Mouse (Mus musculus) limb, embryonic 12.5 days (tissue): ENCODE data around the gene Cntnap2. TPM values are rescaled to one million over a fixed set of nuclear protein-coding genes. Genes with fewer than 3 reads are reported as not detected.

Source experiments
- ATAC-seq: fragments of 200-750 bp; cut with Nextera tagmentation; 2 replicates; pipeline ENCODE4 v1.8.0; 2017; ENCODE audit warnings: low read depth, moderate TSS enrichment; ENCODE audit not compliant: insufficient number of reproducible peaks, insufficient read depth, low FRiP score, low TSS enrichment
- H3K27ac ChIP-seq: fragments of 300-500 bp; sonication (generic); 2 replicates; pipeline ENCODE4 v1.5.1; 2016; ENCODE audit warnings: mild to moderate bottlenecking, moderate library complexity
- H3K27me3 ChIP-seq: fragments of 300-500 bp; sonication (generic); 2 replicates; pipeline ENCODE4 v1.6.1; 2016; ENCODE audit warnings: mild to moderate bottlenecking, moderate library complexity
- H3K36me3 ChIP-seq: fragments of 300-500 bp; sonication (generic); 2 replicates; pipeline ENCODE4 v1.6.1; 2016; ENCODE audit warnings: mild to moderate bottlenecking, moderate library complexity
- H3K4me1 ChIP-seq: fragments of 300-500 bp; sonication (generic); replicated peaks from 2 replicates; pipeline ENCODE4 v1.6.1; 2016
- H3K4me2 ChIP-seq: fragments of 300-500 bp; sonication (generic); 2 replicates; pipeline ENCODE4 v1.6.1; 2016; ENCODE audit warnings: mild to moderate bottlenecking, moderate library complexity
- H3K4me3 ChIP-seq: fragments of 300-500 bp; sonication (generic); replicated peaks from 2 replicates; pipeline ENCODE4 v1.5.1; 2016; ENCODE audit warnings: mild to moderate bottlenecking
- H3K9ac ChIP-seq: fragments of 300-500 bp; sonication (generic); replicated peaks from 2 replicates; pipeline ENCODE4 v1.6.1; 2016; ENCODE audit warnings: mild to moderate bottlenecking, moderate library complexity
- H3K9me3 ChIP-seq: fragments of 300-500 bp; sonication (generic); 2 replicates; pipeline ENCODE4 v1.6.1; 2016; ENCODE audit warnings: mild to moderate bottlenecking, moderate library complexity
- WGBS: fragments of 180-500 bp; shearing (Covaris S2); methylation state at CpG from one replicate; pipeline ENCODE4 v1.1.7; 2016; 5-methylcytosine and 5-hydroxymethylcytosine counted together
- polyA plus RNA-seq: library from polyadenylated mRNA; unstranded; fragments of >200 nt; fragmentation: Nextera tagmentation; extraction: Ambion mirVana; gene quantifications from 2 replicates; pipeline ENCODE4 v1.2.1, GENCODE M21; 2016

Gene Cntnap2
- polyA plus RNA-seq, 1 experiment from 2014 or later = 1.6 TPM

DNA sequence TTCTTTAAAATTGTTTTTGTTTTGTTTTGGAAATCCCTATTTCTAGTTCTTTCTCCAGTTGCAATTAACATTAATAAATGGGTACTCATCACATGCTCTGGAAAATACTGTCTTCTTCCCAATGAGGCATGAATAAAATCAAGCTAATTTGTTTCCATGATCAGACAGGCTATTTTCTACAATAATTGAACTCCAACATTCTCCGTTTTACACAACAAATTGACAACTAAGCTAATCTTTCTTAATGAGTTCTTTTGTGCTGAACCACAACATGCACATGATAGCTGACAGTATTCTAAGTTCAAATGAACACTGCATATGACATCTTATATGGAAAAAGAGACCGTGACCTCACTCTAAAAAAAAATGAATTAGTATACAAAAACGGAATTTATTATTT is 173.4 kb downstream of the Cntnap2 start:
- no peaks in the 10 kb centered on the region for H3K36me3 ChIP-seq
- no peak overlapping the region for H3K4me3 ChIP-seq
- H3K4me1 ChIP-seq = no peaks in the 10 kb centered on the region; the same call in 1 of the 2 replicates
- no peak overlapping the region for H3K9ac ChIP-seq
- H3K27ac ChIP-seq = no peak overlapping the region
- 83% methylated on average over 3 of the region's 3 CpGs for WGBS
- H3K27me3 ChIP-seq = no peaks in the 10 kb centered on the region
- H3K4me2 ChIP-seq = no peak overlapping the region
- no peaks in the 10 kb centered on the region for H3K9me3 ChIP-seq
- no peak for ATAC-seq

DNA sequence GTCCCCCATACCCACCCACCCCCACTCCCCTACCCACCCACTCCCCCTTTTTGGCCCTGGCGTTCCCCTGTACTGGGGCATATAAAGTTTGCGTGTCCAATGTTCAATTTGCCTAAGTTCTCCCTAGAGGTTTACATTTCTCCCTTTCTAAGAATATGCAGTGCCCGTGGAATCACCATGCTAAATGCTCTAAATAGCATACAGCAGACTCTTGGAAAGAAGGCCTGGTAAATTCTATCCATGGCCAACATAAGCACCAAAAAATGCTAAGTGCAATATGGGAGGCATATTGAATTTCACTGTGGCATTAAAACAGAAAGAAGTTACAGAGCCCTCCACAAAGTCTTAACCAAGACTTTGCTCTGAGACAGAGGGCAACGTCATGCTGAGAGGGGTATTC is 177.4 kb downstream of the Cntnap2 start:
- no peak for ATAC-seq
- H3K4me2 ChIP-seq = no peak overlapping the region
- no peak overlapping the region for H3K9ac ChIP-seq
- 72% methylated on average over 4 of the region's 4 CpGs for WGBS
- H3K36me3 ChIP-seq = no peaks in the 10 kb centered on the region
- H3K9me3 ChIP-seq = no peaks in the 10 kb centered on the region
- no peak overlapping the region for H3K4me3 ChIP-seq
- H3K27me3 ChIP-seq = no peaks in the 10 kb centered on the region
- no peak overlapping the region for H3K27ac ChIP-seq
- no peaks in the 10 kb centered on the region; the same call in 1 of the 2 replicates for H3K4me1 ChIP-seq

DNA sequence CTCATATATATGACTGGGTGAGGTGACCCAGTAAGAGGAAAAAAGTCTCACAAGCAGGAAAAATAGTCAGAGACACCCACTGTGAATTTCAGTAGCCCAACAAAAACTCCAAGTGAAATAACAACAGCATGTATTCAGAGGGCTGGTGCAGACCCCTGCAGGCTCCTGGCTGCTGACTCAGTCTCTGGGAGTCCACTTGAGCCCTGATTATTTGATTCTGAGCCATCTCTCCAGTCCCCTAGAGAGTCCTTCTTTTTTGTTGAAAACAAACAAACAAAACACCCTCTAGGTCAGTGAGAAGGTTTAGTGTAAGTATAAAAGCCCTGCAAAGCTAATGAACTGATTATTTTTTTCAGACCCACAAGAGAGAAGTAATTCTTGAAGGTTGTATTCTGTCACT is 179.0 kb downstream of the Cntnap2 start:
- Histone ChIP-seq H3K9ac (no peak overlapping the region), H3K4me1 (no peaks in the 10 kb centered on the region; the same call in 1 of the 2 replicates), H3K4me3 (no peak overlapping the region), H3K4me2 (no peak overlapping the region), H3K36me3 (no peaks in the 10 kb centered on the region), H3K9me3 (no peaks in the 10 kb centered on the region), H3K27ac (no peak overlapping the region), H3K27me3 (no peaks in the 10 kb centered on the region)
- no peak for ATAC-seq

DNA sequence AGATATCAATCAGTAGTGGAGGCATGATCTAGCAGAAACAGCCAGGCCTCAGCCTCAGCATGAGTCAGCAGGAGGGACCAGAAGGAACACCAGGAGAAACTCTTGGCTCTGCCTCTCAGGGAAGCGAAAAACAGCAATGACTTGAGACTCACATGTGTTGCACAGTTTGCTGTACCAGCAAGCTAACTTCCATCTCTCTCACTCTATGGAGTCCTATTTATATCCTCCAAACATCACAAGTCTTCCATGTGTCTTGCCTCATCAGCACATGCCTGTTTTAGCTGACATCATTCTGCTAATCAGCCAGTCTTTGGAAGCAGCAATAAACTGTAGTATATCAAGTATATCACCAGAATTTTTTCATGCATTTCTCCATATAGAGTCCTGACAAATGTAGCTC is 182.1 kb downstream of the Cntnap2 start:
- Histone ChIP-seq H3K9me3 (no peaks in the 10 kb centered on the region), H3K27ac (no peak overlapping the region), H3K4me2 (no peak overlapping the region), H3K36me3 (no peaks in the 10 kb centered on the region), H3K4me1 (no peaks in the 10 kb centered on the region; the same call in 1 of the 2 replicates), H3K9ac (no peak overlapping the region), H3K27me3 (no peaks in the 10 kb centered on the region), H3K4me3 (no peak overlapping the region)
- ATAC-seq = no peak
- WGBS = 93% methylated on average over 1 of the region's 1 CpGs

DNA sequence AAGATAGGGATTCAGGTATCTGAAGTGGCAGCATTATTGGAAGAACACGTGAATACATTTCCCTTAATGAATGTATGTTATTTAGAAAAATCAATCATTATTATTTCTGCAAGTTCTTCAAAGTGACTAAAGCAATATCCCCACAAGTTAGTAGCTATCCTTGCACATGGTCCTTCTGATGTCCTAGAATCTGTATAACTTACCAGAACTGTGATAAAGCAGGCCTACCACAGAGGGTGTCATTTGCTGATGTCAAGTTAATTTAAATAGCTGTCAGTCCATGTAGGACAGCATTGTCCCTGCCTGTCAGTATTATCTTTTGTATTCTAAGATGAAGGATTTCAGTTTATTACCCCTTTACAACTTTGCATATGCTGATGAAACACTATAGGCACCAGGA is 185.5 kb downstream of the Cntnap2 start:
- H3K9ac ChIP-seq = no peak overlapping the region
- no peaks in the 10 kb centered on the region for H3K36me3 ChIP-seq
- ATAC-seq = no peak
- H3K4me1 ChIP-seq = no peaks in the 10 kb centered on the region
- no peaks in the 10 kb centered on the region for H3K27me3 ChIP-seq
- WGBS = 77% methylated on average over 1 of the region's 1 CpGs
- no peak overlapping the region for H3K4me2 ChIP-seq
- no peaks in the 10 kb centered on the region for H3K9me3 ChIP-seq
- H3K4me3 ChIP-seq = no peak overlapping the region
- no peak overlapping the region for H3K27ac ChIP-seq

DNA sequence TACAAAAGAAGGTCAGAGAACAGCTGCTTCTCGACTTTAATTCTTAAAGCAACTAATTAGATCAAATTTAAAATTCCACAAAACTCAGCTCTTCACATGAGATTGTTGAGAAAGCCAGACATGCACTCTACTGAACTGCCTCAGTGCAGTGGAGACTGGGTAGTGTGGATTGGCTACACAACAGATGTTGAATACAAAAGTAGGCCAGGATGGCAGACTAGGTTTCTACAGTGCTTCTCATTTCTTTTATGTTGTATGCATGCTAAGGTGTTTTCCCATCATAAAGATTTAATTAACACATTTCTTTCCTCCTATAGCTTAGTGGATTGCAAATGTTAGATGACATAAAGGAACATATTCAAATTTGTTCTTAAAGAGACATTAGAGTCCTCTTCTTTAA is 198.9 kb downstream of the Cntnap2 start:
- Histone ChIP-seq H3K4me1 (no peaks in the 10 kb centered on the region), H3K9me3 (no peaks in the 10 kb centered on the region), H3K4me3 (no peak overlapping the region), H3K4me2 (no peak overlapping the region), H3K27me3 (no peaks in the 10 kb centered on the region), H3K9ac (no peak overlapping the region), H3K36me3 (no peaks in the 10 kb centered on the region), H3K27ac (no peak overlapping the region)
- ATAC-seq = no peak
- WGBS = 63% methylated on average over 1 of the region's 1 CpGs

DNA sequence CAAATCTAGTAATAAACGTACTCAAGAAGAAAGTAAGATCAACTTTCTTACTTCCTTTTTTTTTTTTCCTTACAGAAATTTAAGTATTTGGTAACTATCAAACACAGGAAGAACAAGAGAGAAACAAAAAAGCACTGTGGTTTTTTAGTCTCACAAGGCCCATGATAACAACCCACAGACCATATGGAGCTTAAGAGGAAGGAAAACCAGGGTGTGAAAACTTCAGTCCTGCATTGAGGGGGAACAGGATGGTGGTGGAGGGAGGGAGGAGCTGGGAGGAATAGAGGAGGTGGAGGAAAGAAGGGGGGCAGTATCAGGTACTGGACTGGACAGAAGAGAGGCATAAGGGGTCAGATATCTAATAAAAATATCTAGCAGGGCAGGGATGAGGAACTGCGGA is 212.4 kb downstream of the Cntnap2 start:
- WGBS = 80% methylated on average over 2 of the region's 2 CpGs

DNA sequence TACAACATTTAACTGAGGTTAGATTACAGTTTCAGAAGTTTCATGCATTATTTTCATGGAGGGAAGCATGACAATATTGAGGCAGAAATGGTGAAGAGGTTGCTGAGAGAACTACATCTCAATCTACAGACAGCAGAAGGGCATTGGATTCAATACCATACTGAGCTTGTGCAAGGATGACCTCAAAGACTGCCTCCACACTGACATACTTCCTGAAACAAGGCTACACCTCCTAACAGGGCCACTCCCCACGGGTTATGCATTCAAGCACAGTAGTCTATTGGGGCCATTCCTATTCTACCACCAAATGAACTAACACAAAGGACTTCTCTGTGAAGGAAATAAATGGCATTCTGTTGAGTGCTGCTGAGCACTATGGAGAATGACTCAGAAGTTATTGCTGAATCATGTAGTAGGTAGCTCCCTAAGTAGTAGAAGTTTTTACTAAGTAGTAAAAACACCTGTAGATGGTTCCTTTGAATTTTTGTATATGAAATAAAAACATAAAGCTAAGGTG is 214.2 kb downstream of the Cntnap2 start:
- Histone ChIP-seq H3K9me3 (no peaks in the 10 kb centered on the region), H3K4me3 (no peak overlapping the region), H3K9ac (no peak overlapping the region), H3K27ac (no peak overlapping the region), H3K27me3 (no peaks in the 10 kb centered on the region), H3K36me3 (no peaks in the 10 kb centered on the region), H3K4me1 (no peaks in the 10 kb centered on the region), H3K4me2 (no peak overlapping the region)
- no peak for ATAC-seq
- WGBS = 56% methylated on average over 1 of the region's 1 CpGs

More for the DNA sequence above, 212.4 kb downstream of the Cntnap2 start:
- no peaks in the 10 kb centered on the region for H3K9me3 ChIP-seq
- no peak overlapping the region for H3K9ac ChIP-seq
- H3K4me1 ChIP-seq = no peaks in the 10 kb centered on the region
- ATAC-seq = no peak
- H3K27me3 ChIP-seq = no peaks in the 10 kb centered on the region
- H3K4me2 ChIP-seq = no peak overlapping the region
- H3K4me3 ChIP-seq = no peak overlapping the region
- H3K36me3 ChIP-seq = no peaks in the 10 kb centered on the region
- no peak overlapping the region for H3K27ac ChIP-seq

DNA sequence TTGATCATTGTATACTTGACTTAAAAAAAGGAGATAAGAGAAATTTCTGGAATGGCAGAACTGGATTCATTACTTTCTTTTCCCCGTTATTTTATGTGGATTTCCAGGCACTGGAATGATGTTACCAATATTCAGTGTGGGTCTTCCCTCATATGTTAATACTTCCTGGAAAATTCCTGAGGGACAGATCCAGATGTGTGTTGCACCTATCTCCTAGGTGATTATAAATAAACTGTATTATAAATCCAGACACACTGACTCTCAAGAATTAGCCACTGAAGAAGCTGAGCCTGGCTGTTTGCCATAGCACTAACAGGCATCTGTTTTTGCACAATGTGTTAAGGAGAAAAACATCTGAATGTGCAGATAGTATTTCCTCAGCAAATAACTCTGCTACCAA is 231.0 kb downstream of the Cntnap2 start:
- Histone ChIP-seq H3K9me3 (no peaks in the 10 kb centered on the region), H3K36me3 (no peaks in the 10 kb centered on the region), H3K27me3 (no peaks in the 10 kb centered on the region), H3K27ac (no peak overlapping the region), H3K4me2 (no peak overlapping the region), H3K4me1 (no peaks in the 10 kb centered on the region), H3K4me3 (no peak overlapping the region), H3K9ac (no peak overlapping the region)
- no peak for ATAC-seq
- WGBS = 82% methylated on average over 1 of the region's 1 CpGs

DNA sequence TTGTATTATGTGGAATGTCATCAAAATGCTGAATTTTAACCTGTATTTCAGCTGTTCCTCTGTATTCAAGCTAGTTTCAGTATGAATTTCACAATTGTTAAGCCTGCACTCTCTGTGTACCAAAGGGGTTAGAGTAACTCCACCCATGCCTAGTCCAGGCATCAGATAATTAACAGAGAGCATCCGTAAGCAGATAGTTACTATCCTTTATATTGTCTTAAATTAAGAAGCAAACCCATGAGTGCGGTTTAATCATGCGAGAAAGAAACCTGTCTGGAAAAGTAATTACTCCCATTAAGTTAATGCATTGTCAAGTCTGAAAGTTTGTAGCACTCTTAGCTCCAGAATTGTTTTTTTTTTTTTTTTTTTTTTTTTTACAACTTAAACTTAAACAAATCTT is 258.3 kb downstream of the Cntnap2 start:
- no peak overlapping the region for H3K4me2 ChIP-seq
- no peaks in the 10 kb centered on the region for H3K9me3 ChIP-seq
- no peak overlapping the region for H3K9ac ChIP-seq
- H3K27ac ChIP-seq = no peak overlapping the region
- WGBS = 81% methylated on average over 3 of the region's 3 CpGs
- H3K36me3 ChIP-seq = no peaks in the 10 kb centered on the region
- ATAC-seq = no peak
- no peaks in the 10 kb centered on the region for H3K4me1 ChIP-seq
- H3K4me3 ChIP-seq = no peak overlapping the region
- H3K27me3 ChIP-seq = no peaks in the 10 kb centered on the region

DNA sequence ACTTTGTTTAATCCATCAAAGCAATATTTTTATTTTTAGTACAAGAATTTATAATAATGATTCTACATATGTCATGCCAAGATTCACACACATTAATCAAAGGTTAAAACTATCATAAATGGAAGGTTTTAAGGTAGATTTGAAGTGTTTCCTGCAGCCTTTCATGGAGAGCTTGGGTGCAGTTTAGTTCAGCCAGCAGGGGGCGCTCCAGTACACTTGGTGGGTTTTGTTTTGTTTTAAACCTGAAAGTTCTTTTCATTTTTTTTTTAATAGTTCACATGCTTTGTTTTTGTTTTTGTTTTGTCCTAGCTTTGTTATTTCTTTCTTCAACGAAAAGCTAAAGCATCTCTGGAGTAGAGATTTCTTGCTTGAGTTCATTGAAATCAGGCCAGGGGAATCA is 264.3 kb downstream of the Cntnap2 start:
- H3K4me2 ChIP-seq = no peak overlapping the region

DNA sequence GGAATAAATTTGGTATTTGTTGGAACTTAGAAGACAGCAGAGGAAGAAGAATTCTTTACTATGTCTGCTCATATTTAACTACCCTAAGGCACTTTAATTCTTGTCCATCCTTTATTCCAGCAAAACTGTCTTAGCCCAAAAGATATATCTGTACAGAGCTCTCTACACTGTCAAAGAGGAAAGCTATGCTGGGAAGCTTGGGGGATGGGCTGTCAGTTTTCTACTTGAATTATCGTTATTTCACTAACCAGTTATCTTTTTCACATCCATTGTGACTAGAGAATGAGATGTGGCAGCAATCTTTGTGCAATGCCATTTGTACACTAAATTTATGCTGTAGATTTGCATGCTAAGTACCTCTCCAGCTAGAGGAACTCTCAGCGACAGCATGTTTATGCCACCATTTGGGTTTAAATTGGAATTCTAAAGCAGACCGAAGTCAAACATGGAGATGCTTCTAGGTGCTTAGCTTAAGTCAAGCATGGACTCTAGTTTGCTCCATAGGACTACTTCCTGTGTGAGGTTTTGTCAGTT is 268.9 kb downstream of the Cntnap2 start:
- no peak overlapping the region for H3K27ac ChIP-seq

More for the DNA sequence above, 264.3 kb downstream of the Cntnap2 start:
- 3% methylated on average over 2 of the region's 2 CpGs for WGBS
- no peak for ATAC-seq
- Histone ChIP-seq H3K27ac (no peak overlapping the region), H3K4me3 (no peak overlapping the region), H3K9me3 (no peaks in the 10 kb centered on the region), H3K27me3 (no peaks in the 10 kb centered on the region), H3K9ac (no peak overlapping the region), H3K4me1 (no peaks in the 10 kb centered on the region), H3K36me3 (no peaks in the 10 kb centered on the region)

More for the DNA sequence above, 268.9 kb downstream of the Cntnap2 start:
- Histone ChIP-seq H3K9ac (no peak overlapping the region), H3K9me3 (no peaks in the 10 kb centered on the region), H3K4me2 (no peak overlapping the region), H3K4me3 (no peak overlapping the region), H3K36me3 (no peaks in the 10 kb centered on the region), H3K27me3 (no peaks in the 10 kb centered on the region), H3K4me1 (no peaks in the 10 kb centered on the region)
- 88% methylated on average over 3 of the region's 3 CpGs for WGBS
- no peak for ATAC-seq
